Mouse (Mus musculus) lung, postnatal 25 days (tissue): ENCODE results near the gene Apol7a.
"Not testable (repeated sequence)": the region's sequence is repeated elsewhere in the genome, so short reads cannot be mapped to it uniquely, and the experiment has no call there.

ENCODE experiments used
- DNase-seq: peaks from one replicate; pipeline ENCODE4 v3.0.0; 2022; ENCODE audit warnings: low spot score

Apol7a gene

GRCm38 (mm10) chr15:77399027-77399426, at the start of gene Apol7a:
TSS of gene Apol7a (minus strand) at chr15:77399110.
- DNase-seq: not testable (repeated sequence)

GRCm38 (mm10) chr15:77447392-77447791, 48.5 kb upstream of the Apol7a start, which contains the start of gene Apol7b:
TSS of gene Apol7b (minus strand) at chr15:77447492.
- not testable (repeated sequence) for DNase-seq

GRCm38 (mm10) chr15:77445668-77446067, 46.8 kb upstream of the Apol7a start:
- DNase-seq: not testable (repeated sequence)

GRCm38 (mm10) chr15:77444746-77445145, 45.8 kb upstream of the Apol7a start:
- not testable (repeated sequence) for DNase-seq

- DNase-seq: not testable (repeated sequence)
Observed at GRCm38 (mm10) chr15:77428690-77429448, 30.0 kb upstream of the Apol7a start.

- not testable (repeated sequence) for DNase-seq
Observed at GRCm38 (mm10) chr15:77422925-77423324, 24.0 kb upstream of the Apol7a start.

- not testable (repeated sequence) for DNase-seq
Observed at GRCm38 (mm10) chr15:77419657-77420056, 20.7 kb upstream of the Apol7a start.

GRCm38 (mm10) chr15:77416655-77417333, 17.9 kb upstream of the Apol7a start:
- DNase-seq: not testable (repeated sequence)

- not testable (repeated sequence) for DNase-seq
Observed at GRCm38 (mm10) chr15:77415653-77416052, 16.7 kb upstream of the Apol7a start.

- DNase-seq: not testable (repeated sequence)
Observed at GRCm38 (mm10) chr15:77412695-77413094, 13.8 kb upstream of the Apol7a start.

GRCm38 (mm10) chr15:77411035-77411434, 12.1 kb upstream of the Apol7a start, which contains the start of gene Apol9a:
TSS of gene Apol9a (minus strand) at chr15:77411135.
- DNase-seq: not testable (repeated sequence)

- peak; percentile 37 for DNase-seq
Observed at GRCm38 (mm10) chr15:77406370-77406769, 7.5 kb upstream of the Apol7a start.

- DNase-seq: not testable (repeated sequence)
Observed at GRCm38 (mm10) chr15:77397450-77398132, 1.3 kb downstream of the Apol7a start.

- DNase-seq: not testable (repeated sequence)
Observed at GRCm38 (mm10) chr15:77393832-77394231, 5.1 kb downstream of the Apol7a start.

- DNase-seq: no peak
Observed at GRCm38 (mm10) chr15:77387462-77387861, 11.4 kb downstream of the Apol7a start.

- no peak for DNase-seq
Observed at GRCm38 (mm10) chr15:77384340-77385030, 14.4 kb downstream of the Apol7a start.

GRCm38 (mm10) chr15:77382880-77383279, 16.0 kb downstream of the Apol7a start:
- no peak for DNase-seq

- no peak for DNase-seq
Observed at GRCm38 (mm10) chr15:77382271-77382850, 16.5 kb downstream of the Apol7a start.

GRCm38 (mm10) chr15:77381481-77381880, 17.4 kb downstream of the Apol7a start:
- no peak for DNase-seq

GRCm38 (mm10) chr15:77379921-77380320, 19.0 kb downstream of the Apol7a start:
- DNase-seq: no peak

GRCm38 (mm10) chr15:77377419-77377818, 21.5 kb downstream of the Apol7a start:
- no peak for DNase-seq
